Mouse (Mus musculus) MEL (cell line): ENCODE measurements around the gene Nrxn3.

Experiments used
- CTCF ChIP-seq, 3 experiments: IDR thresholded peaks in 2 of 3; conservative IDR thresholded peaks in 1 of 3; 2 replicates each; pipeline ENCODE4 v1.5.1; 2011 to 2012; ENCODE audit warnings: low read length in 3 of 3, low read depth in 2 of 3, mild to moderate bottlenecking in 2 of 3, improper control_type of control experiment in 1 of 3, inconsistent platforms in 1 of 3, mixed read lengths in 1 of 3, moderate library complexity in 1 of 3; ENCODE audit not compliant: control insufficient read depth in 1 of 3, insufficient read depth in 1 of 3, poor library complexity in 1 of 3, severe bottlenecking in 1 of 3
- ELF1 ChIP-seq: IDR thresholded peaks from 2 replicates; pipeline ENCODE4 v1.6.1; 2014; ENCODE audit warnings: low read depth, mild to moderate bottlenecking, inconsistent platforms, low read length, improper control_type of control experiment, moderate library complexity
- EP300 ChIP-seq, 2 experiments: IDR thresholded peaks; 2 replicates each; pipeline ENCODE4 v1.6.1; 2011; ENCODE audit warnings: improper control_type of control experiment in 2 of 2, low read length in 2 of 2, low read depth in 1 of 2, mild to moderate bottlenecking in 1 of 2
- SIN3A ChIP-seq: IDR thresholded peaks from 2 replicates; pipeline ENCODE4 v1.6.1; 2012; ENCODE audit warnings: low read length, improper control_type of control experiment, inconsistent platforms
- USF2 ChIP-seq, 2 experiments: IDR thresholded peaks; 2 replicates each; pipeline ENCODE4 v1.6.1; 2011 to 2012; ENCODE audit warnings: improper control_type of control experiment in 2 of 2, low read length in 2 of 2, borderline replicate concordance in 1 of 2, inconsistent platforms in 1 of 2, low read depth in 1 of 2, mild to moderate bottlenecking in 1 of 2; ENCODE audit not compliant: insufficient read depth in 1 of 2

DNA sequence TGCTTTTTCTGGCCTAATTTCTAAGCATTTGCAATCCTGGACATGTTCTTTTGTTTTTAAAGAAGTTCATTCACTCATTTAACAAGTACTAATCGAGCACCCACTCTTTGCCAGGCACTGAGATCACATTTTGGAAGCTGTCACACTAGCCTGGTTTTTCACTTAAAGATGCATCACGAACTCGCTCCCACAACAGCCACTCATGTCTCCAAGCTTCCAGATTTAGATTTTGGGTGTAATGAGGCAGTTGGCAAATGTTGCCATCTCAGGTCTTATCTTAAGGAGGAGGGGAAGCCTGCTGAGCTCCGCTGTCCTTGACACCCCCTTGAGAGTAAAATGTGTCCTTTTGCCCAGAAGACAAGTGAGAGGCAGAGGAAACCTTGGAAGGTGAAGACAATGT is 14.4 kb downstream of the Nrxn3 start:
- TF ChIP-seq SIN3A (no peak), EP300 (IDR thresholded peaks at IDR 0.05; ENCODE audit: low read depth in 1 of 2, low read length in 2 of 2) (no peak), CTCF (IDR thresholded peaks at IDR 0.05 in 2 of 3, conservative IDR thresholded peaks at IDR 0.05 in 1 of 3; ENCODE audit: control insufficient read depth in 1 of 3, insufficient read depth in 1 of 3, low read depth in 2 of 3, low read length in 3 of 3, poor library complexity in 1 of 3, severe bottlenecking in 1 of 3) (no peak), USF2 (IDR thresholded peaks at IDR 0.05; ENCODE audit: borderline replicate concordance in 1 of 2, insufficient read depth in 1 of 2, low read depth in 1 of 2, low read length in 2 of 2) (no peak), ELF1 (no peak)
